Mouse (Mus musculus) kidney, postnatal 0 days (tissue): Measurements from ENCODE around the gene Sept5. TPM values are rescaled to one million over a fixed set of nuclear protein-coding genes. Genes with fewer than 3 reads are reported as not detected.

Experiments
- ATAC-seq: fragments of 200-750 bp; cut with Nextera tagmentation; replicated peaks from 2 replicates; pipeline ENCODE4 v1.8.0; 2017; ENCODE audit warnings: low read depth, moderate number of reproducible peaks, moderate TSS enrichment, moderate library complexity; ENCODE audit not compliant: low FRiP score
- DNase-seq: peaks from one replicate; pipeline ENCODE4 v3.0.0-alpha.2; 2016; ENCODE audit warnings: low spot score
- H3K27ac ChIP-seq: fragments of 300-500 bp; sonication (generic); 2 replicates; pipeline ENCODE4 v1.5.1; 2014; ENCODE audit warnings: mild to moderate bottlenecking
- H3K27me3 ChIP-seq: fragments of 300-500 bp; sonication (generic); 2 replicates; pipeline ENCODE4 v1.6.1; 2014; ENCODE audit warnings: low read length, mixed read lengths; ENCODE audit not compliant: insufficient read depth
- H3K36me3 ChIP-seq: fragments of 300-500 bp; sonication (generic); 2 replicates; pipeline ENCODE4 v1.6.1; 2014; ENCODE audit warnings: low read length, mixed read lengths; ENCODE audit not compliant: insufficient read depth
- H3K4me1 ChIP-seq: fragments of 300-500 bp; sonication (generic); replicated peaks from 2 replicates; pipeline ENCODE4 v1.6.1; 2014; ENCODE audit warnings: antibody characterized with exemption, low read length, mixed read lengths; ENCODE audit not compliant: insufficient read depth
- H3K4me2 ChIP-seq: fragments of 300-500 bp; sonication (generic); 2 replicates; pipeline ENCODE4 v1.6.1; 2014; ENCODE audit warnings: mild to moderate bottlenecking, low read length, moderate library complexity, mixed read lengths
- H3K4me3 ChIP-seq: fragments of 300-500 bp; sonication (generic); replicated peaks from 2 replicates; pipeline ENCODE4 v1.5.1; 2014; ENCODE audit warnings: low read depth, low read length
- H3K9ac ChIP-seq: fragments of 300-500 bp; sonication (generic); 2 replicates; pipeline ENCODE4 v1.6.1; 2014; ENCODE audit warnings: low read depth, low read length
- H3K9me3 ChIP-seq: fragments of 300-500 bp; sonication (generic); replicated peaks from 2 replicates; pipeline ENCODE4 v1.6.1; 2016; ENCODE audit warnings: low read length, inconsistent platforms, mixed read lengths
- CTCF ChIP-seq: IDR thresholded peaks from 2 replicates; pipeline ENCODE4 v1.5.1; 2016; ENCODE audit warnings: antibody characterized with exemption, low read depth, mild to moderate bottlenecking, moderate library complexity
- WGBS: fragments of 180-500 bp; shearing (Covaris S2); extraction: QIAGEN DNeasy Blood & Tissue Kit; methylation state at CpG from one replicate; pipeline ENCODE4 v1.1.7; 2014; 5-methylcytosine and 5-hydroxymethylcytosine counted together
- polyA plus RNA-seq: library from polyadenylated mRNA; unstranded; fragments of >200 nt; fragmentation: Nextera tagmentation; extraction: Ambion mirVana; gene quantifications from 2 replicates; pipeline ENCODE4 v1.2.1, GENCODE M21; 2015

Gene Sept5
- polyA plus RNA-seq, 1 experiment from 2014 or later, result 10.4 TPM

GRCm38 (mm10) chr16:18623751-18624540 lies 5.8 kb downstream of the Sept5 start:
- WGBS, result 64% methylated on average over 15 of the region's 15 CpGs
- TF ChIP-seq CTCF, result no peak
- no peak for ATAC-seq

GRCm38 (mm10) chr16:18622916-18623750 lies 6.6 kb downstream of the Sept5 start:
- DNase-seq (no peak), ATAC-seq (no peak)
- Histone ChIP-seq H3K36me3 (no peaks in the 10 kb centered on the region), H3K9ac (no peak overlapping the region), H3K4me2 (no peak overlapping the region), H3K27me3 (peaks cover 74% of the 10 kb centered on the region), H3K27ac (no peak overlapping the region), H3K9me3 (no peaks in the 10 kb centered on the region), H3K4me3 (no peak overlapping the region), H3K4me1 (peaks cover 8% of the 10 kb centered on the region; the same call in 1 of the 2 replicates)
- 54% methylated on average over 29 of the region's 29 CpGs for WGBS
- peak; percentile 15; the same call in 1 of the 2 replicates for TF ChIP-seq CTCF

More at GRCm38 (mm10) chr16:18623751-18624540, 5.8 kb downstream of the Sept5 start:
- no peak overlapping the region for H3K4me3 ChIP-seq
- no peaks in the 10 kb centered on the region for H3K9me3 ChIP-seq
- no peak overlapping the region for H3K27ac ChIP-seq
- DNase-seq, result no peak
- H3K4me1 ChIP-seq, result peaks cover 8% of the 10 kb centered on the region; the same call in 1 of the 2 replicates
- no peak overlapping the region for H3K4me2 ChIP-seq
- H3K36me3 ChIP-seq, result no peaks in the 10 kb centered on the region
- peaks cover 67% of the 10 kb centered on the region for H3K27me3 ChIP-seq
- H3K9ac ChIP-seq, result no peak overlapping the region

GRCm38 (mm10) chr16:18622019-18622418 lies 7.7 kb downstream of the Sept5 start, which contains the start of gene Gp1bb:
Gene Gp1bb, minus strand, starts transcription at chr16:18622403.
- WGBS, result 25% methylated on average over 17 of the region's 17 CpGs
- no peak within 1 kb of the TSS for H3K27ac ChIP-seq
- no peaks in the 10 kb centered on the region for H3K36me3 ChIP-seq
- DNase-seq, result no peak
- peak within 1 kb of the TSS; percentile 39 for H3K4me3 ChIP-seq
- peaks cover 74% of the 10 kb centered on the region for H3K27me3 ChIP-seq
- TF ChIP-seq CTCF, result peak; percentile 17; the same call in 1 of the 2 replicates
- no peak within 1 kb of the TSS for H3K9ac ChIP-seq
- peaks cover 8% of the 10 kb centered on the region; the same call in 1 of the 2 replicates for H3K4me1 ChIP-seq
- peak within 1 kb of the TSS; percentile 84 for H3K4me2 ChIP-seq
- H3K9me3 ChIP-seq, result no peaks in the 10 kb centered on the region
- no peak for ATAC-seq

- Histone ChIP-seq H3K9me3 (no peaks in the 10 kb centered on the region), H3K27me3 (peaks cover 74% of the 10 kb centered on the region), H3K36me3 (no peaks in the 10 kb centered on the region), H3K4me2 (peak overlapping the region; percentile 84), H3K27ac (no peak overlapping the region), H3K9ac (no peak overlapping the region), H3K4me1 (peaks cover 11% of the 10 kb centered on the region; the same call in 1 of the 2 replicates), H3K4me3 (peak overlapping the region; percentile 39)
- WGBS, result 12% methylated on average over 38 of the region's 38 CpGs
- ATAC-seq (no peak), DNase-seq (no peak)
- TF ChIP-seq CTCF, result no peak
Observed at GRCm38 (mm10) chr16:18621362-18622001, 8.3 kb downstream of the Sept5 start.

- peak overlapping the region; percentile 39 for H3K4me3 ChIP-seq
- H3K36me3 ChIP-seq, result no peaks in the 10 kb centered on the region
- H3K4me1 ChIP-seq, result peaks cover 5% of the 10 kb centered on the region; the same call in 1 of the 2 replicates
- ATAC-seq (0 out of 2 replicates have a peak, but pooled peaks have one; percentile 19), DNase-seq (no peak)
- H3K4me2 ChIP-seq, result peak overlapping the region; percentile 84
- TF ChIP-seq CTCF, result no peak
- H3K9me3 ChIP-seq, result no peaks in the 10 kb centered on the region
- no peak overlapping the region for H3K27ac ChIP-seq
- WGBS, result 1% methylated on average over 74 of the region's 74 CpGs
- 0 out of 2 replicates have a peak overlapping the region, but pooled peaks have one; percentile 8 for H3K9ac ChIP-seq
- peaks cover 71% of the 10 kb centered on the region for H3K27me3 ChIP-seq
Observed at GRCm38 (mm10) chr16:18620601-18621361, 9.0 kb downstream of the Sept5 start.
